Mouse (Mus musculus): ENCODE data around the gene Wdfy3. TPM values are rescaled to one million over a fixed set of nuclear protein-coding genes. Genes with fewer than 3 reads are reported as not detected.

The Wdfy3 gene
- polyA plus RNA-seq, 1 experiment from 2014 or later: 25.9 TPM

GRCm38 (mm10) chr5:102084737-102085705 is 15.3 kb upstream of the Wdfy3 start:
- Histone ChIP-seq H3K4me3 (ENCODE audit: low read depth, low read length) (no peak overlapping the region), H3K27me3 (ENCODE audit: control insufficient read depth, insufficient read depth, low read length) (no peaks in the 10 kb centered on the region), H3K4me2 (no peak overlapping the region), H3K9me3 (ENCODE audit: control insufficient read depth, low read length) (no peaks in the 10 kb centered on the region), H3K9ac (ENCODE audit: low read length) (no peak overlapping the region), H3K36me3 (ENCODE audit: control insufficient read depth, insufficient read depth, low read length) (no peaks in the 10 kb centered on the region), H3K4me1 (ENCODE audit: control insufficient read depth, insufficient read depth, low read length) (no peaks in the 10 kb centered on the region), H3K27ac (ENCODE audit: low read depth, low read length) (no peak overlapping the region)
- no peak for ATAC-seq (ENCODE audit: low FRiP score)
- peak; percentile 39 for DNase-seq (ENCODE audit: low spot score, missing footprints)
- WGBS: 67% methylated on average over 18 of the region's 18 CpGs

DNA sequence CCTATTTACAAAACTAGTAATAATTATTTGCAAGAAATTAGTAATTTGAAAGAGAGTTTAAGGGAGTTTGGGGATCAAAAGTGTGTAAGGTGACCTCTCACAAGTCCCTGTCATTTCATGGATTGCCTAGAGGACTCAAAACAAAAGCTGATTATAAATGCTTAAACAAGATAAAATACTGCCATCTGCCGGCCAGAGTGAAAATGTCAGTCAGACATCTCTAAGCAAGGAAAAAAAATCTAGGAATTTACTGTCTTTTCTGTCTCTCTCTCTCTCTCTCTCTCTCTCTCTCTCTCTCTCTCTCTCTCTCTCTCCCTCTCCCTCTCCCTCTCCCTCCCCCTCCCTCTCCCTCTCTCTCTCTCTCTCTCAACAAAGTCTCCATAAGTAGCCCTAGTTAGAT is 4.4 kb upstream of the Wdfy3 start:
- Histone ChIP-seq H3K4me2 (no peak overlapping the region), H3K4me3 (ENCODE audit: low read depth, low read length) (no peak overlapping the region), H3K27me3 (ENCODE audit: control insufficient read depth, insufficient read depth, low read length) (no peaks in the 10 kb centered on the region), H3K36me3 (ENCODE audit: control insufficient read depth, insufficient read depth, low read length) (no peaks in the 10 kb centered on the region), H3K9me3 (ENCODE audit: control insufficient read depth, low read length) (no peaks in the 10 kb centered on the region), H3K27ac (ENCODE audit: low read depth, low read length) (no peak overlapping the region), H3K9ac (ENCODE audit: low read length) (no peak overlapping the region), H3K4me1 (ENCODE audit: control insufficient read depth, insufficient read depth, low read length) (peaks cover 5% of the 10 kb centered on the region; the same call in 1 of the 2 replicates)
- WGBS: 0% methylated on average over 1 of the region's 1 CpGs
- DNase-seq (ENCODE audit: low spot score, missing footprints): peak; percentile 95
- ATAC-seq (ENCODE audit: low FRiP score): no peak

DNA sequence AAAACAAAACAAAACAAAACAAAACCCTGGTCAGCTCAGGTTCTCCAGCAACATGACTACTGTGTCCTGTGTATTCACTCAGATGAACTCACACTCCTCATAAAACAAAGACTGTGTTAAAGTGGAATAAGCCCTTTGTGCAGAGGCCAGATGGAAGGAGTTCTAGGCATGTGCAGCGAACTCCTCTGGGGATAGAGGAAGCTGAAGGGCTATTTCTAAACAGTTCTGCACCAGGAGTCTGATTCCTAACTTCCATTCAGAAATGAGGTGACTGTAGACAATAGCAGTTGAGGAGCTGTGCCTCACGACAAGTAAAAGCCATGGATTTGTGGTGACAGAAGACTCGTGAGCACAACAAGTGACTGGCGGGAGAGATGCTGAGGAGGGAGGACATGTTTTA is 2.3 kb upstream of the Wdfy3 start:
- WGBS: 23% methylated on average over 4 of the region's 4 CpGs
- Histone ChIP-seq H3K4me2 (peak overlapping the region; percentile 59; the same call in 1 of the 2 replicates), H3K27ac (ENCODE audit: low read depth, low read length) (peak overlapping the region; percentile 72), H3K27me3 (ENCODE audit: control insufficient read depth, insufficient read depth, low read length) (no peaks in the 10 kb centered on the region), H3K9ac (ENCODE audit: low read length) (peak overlapping the region; percentile 63), H3K36me3 (ENCODE audit: control insufficient read depth, insufficient read depth, low read length) (no peaks in the 10 kb centered on the region), H3K4me1 (ENCODE audit: control insufficient read depth, insufficient read depth, low read length) (peaks cover 14% of the 10 kb centered on the region), H3K4me3 (ENCODE audit: low read depth, low read length) (peak overlapping the region; percentile 95), H3K9me3 (ENCODE audit: control insufficient read depth, low read length) (no peaks in the 10 kb centered on the region)
- DNase-seq (ENCODE audit: low spot score, missing footprints) (peak; percentile 91), ATAC-seq (ENCODE audit: low FRiP score) (no peak)

- Histone ChIP-seq H3K9me3 (ENCODE audit: control insufficient read depth, low read length) (no peaks in the 10 kb centered on the region), H3K4me3 (ENCODE audit: low read depth, low read length) (peak overlapping the region; percentile 95), H3K4me1 (ENCODE audit: control insufficient read depth, insufficient read depth, low read length) (peaks cover 14% of the 10 kb centered on the region), H3K4me2 (peak overlapping the region; percentile 59), H3K9ac (ENCODE audit: low read length) (peak overlapping the region; percentile 22; the same call in 1 of the 2 replicates), H3K36me3 (ENCODE audit: control insufficient read depth, insufficient read depth, low read length) (no peaks in the 10 kb centered on the region), H3K27ac (ENCODE audit: low read depth, low read length) (peak overlapping the region; percentile 72; the same call in 1 of the 2 replicates), H3K27me3 (ENCODE audit: control insufficient read depth, insufficient read depth, low read length) (no peaks in the 10 kb centered on the region)
- DNase-seq (ENCODE audit: low spot score, missing footprints) (no peak), ATAC-seq (ENCODE audit: low FRiP score) (no peak)
- 60% methylated on average over 3 of the region's 3 CpGs for WGBS
These were observed 1.5 kb upstream of the Wdfy3 start for GRCm38 (mm10) chr5:102071241-102071640.

DNA sequence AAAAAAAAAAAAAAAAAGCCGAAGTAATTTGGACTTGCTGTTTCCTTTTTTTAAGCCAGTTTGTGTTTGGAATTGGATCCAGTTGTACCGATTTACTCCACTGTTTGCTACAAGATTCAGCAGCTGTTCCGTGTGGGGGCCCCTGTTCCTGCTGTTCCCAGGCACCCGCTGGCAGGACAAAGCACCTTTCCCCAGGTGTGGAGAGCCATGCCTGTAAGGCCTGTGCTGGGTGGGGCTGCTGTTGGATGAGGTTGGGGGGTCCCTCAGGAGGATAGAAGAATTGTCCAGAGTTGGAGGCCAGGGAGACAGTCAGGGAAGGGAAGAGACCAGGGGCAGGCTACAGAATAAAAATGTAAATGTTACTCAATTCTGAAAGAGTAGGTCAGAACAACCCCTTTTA is 1.1 kb upstream of the Wdfy3 start:
- H3K4me1 ChIP-seq (ENCODE audit: control insufficient read depth, insufficient read depth, low read length): peaks cover 14% of the 10 kb centered on the region
- 0 out of 2 replicates have a peak overlapping the region, but pooled peaks have one; percentile 11 for H3K27ac ChIP-seq (ENCODE audit: low read depth, low read length)
- H3K36me3 ChIP-seq (ENCODE audit: control insufficient read depth, insufficient read depth, low read length): no peaks in the 10 kb centered on the region
- H3K4me2 ChIP-seq: peak overlapping the region; percentile 59
- 32% methylated on average over 4 of the region's 4 CpGs for WGBS
- no peaks in the 10 kb centered on the region for H3K27me3 ChIP-seq (ENCODE audit: control insufficient read depth, insufficient read depth, low read length)
- no peak for DNase-seq (ENCODE audit: low spot score, missing footprints)
- ATAC-seq (ENCODE audit: low FRiP score): no peak
- no peaks in the 10 kb centered on the region for H3K9me3 ChIP-seq (ENCODE audit: control insufficient read depth, low read length)
- H3K4me3 ChIP-seq (ENCODE audit: low read depth, low read length): peak overlapping the region; percentile 95
- peak overlapping the region; percentile 22; the same call in 1 of the 2 replicates for H3K9ac ChIP-seq (ENCODE audit: low read length)

- H3K9me3 ChIP-seq (ENCODE audit: control insufficient read depth, low read length): no peaks in the 10 kb centered on the region
- no peaks in the 10 kb centered on the region for H3K27me3 ChIP-seq (ENCODE audit: control insufficient read depth, insufficient read depth, low read length)
- peak overlapping the region; percentile 95 for H3K27ac ChIP-seq (ENCODE audit: low read depth, low read length)
- H3K36me3 ChIP-seq (ENCODE audit: control insufficient read depth, insufficient read depth, low read length): no peaks in the 10 kb centered on the region
- peaks cover 14% of the 10 kb centered on the region for H3K4me1 ChIP-seq (ENCODE audit: control insufficient read depth, insufficient read depth, low read length)
- no peak for DNase-seq (ENCODE audit: low spot score, missing footprints)
- H3K4me2 ChIP-seq: peak overlapping the region; percentile 59
- H3K4me3 ChIP-seq (ENCODE audit: low read depth, low read length): peak overlapping the region; percentile 95
- ATAC-seq (ENCODE audit: low FRiP score): no peak; the same call in 1 of the 2 replicates
- 9% methylated on average over 6 of the region's 6 CpGs for WGBS
- H3K9ac ChIP-seq (ENCODE audit: low read length): peak overlapping the region; percentile 99
These were observed 670 bp upstream of the Wdfy3 start for GRCm38 (mm10) chr5:102070414-102070768.

GRCm38 (mm10) chr5:102069051-102069766 is 512 bp downstream of the Wdfy3 start:
- under 1% methylated on average over 68 of the region's 92 CpGs for WGBS
- Histone ChIP-seq H3K4me1 (ENCODE audit: control insufficient read depth, insufficient read depth, low read length) (peaks cover 14% of the 10 kb centered on the region), H3K36me3 (ENCODE audit: control insufficient read depth, insufficient read depth, low read length) (no peaks in the 10 kb centered on the region), H3K4me3 (ENCODE audit: low read depth, low read length) (peak overlapping the region; percentile 95), H3K27me3 (ENCODE audit: control insufficient read depth, insufficient read depth, low read length) (no peaks in the 10 kb centered on the region), H3K27ac (ENCODE audit: low read depth, low read length) (peak overlapping the region; percentile 95), H3K4me2 (peak overlapping the region; percentile 59), H3K9ac (ENCODE audit: low read length) (peak overlapping the region; percentile 99), H3K9me3 (ENCODE audit: control insufficient read depth, low read length) (no peaks in the 10 kb centered on the region)
- DNase-seq (ENCODE audit: low spot score, missing footprints) (peak; percentile 96), ATAC-seq (ENCODE audit: low FRiP score) (peak; percentile 83)

- H3K4me1 ChIP-seq (ENCODE audit: control insufficient read depth, insufficient read depth, low read length): peaks cover 27% of the 10 kb centered on the region
- ATAC-seq (ENCODE audit: low FRiP score) (no peak), DNase-seq (ENCODE audit: low spot score, missing footprints) (no peak)
- no peak overlapping the region for H3K9ac ChIP-seq (ENCODE audit: low read length)
- WGBS: 97% methylated on average over 6 of the region's 6 CpGs
- H3K4me2 ChIP-seq: no peak overlapping the region
- H3K36me3 ChIP-seq (ENCODE audit: control insufficient read depth, insufficient read depth, low read length): no peaks in the 10 kb centered on the region
- no peaks in the 10 kb centered on the region for H3K27me3 ChIP-seq (ENCODE audit: control insufficient read depth, insufficient read depth, low read length)
- H3K4me3 ChIP-seq (ENCODE audit: low read depth, low read length): no peak overlapping the region
- H3K9me3 ChIP-seq (ENCODE audit: control insufficient read depth, low read length): no peaks in the 10 kb centered on the region
- no peak overlapping the region for H3K27ac ChIP-seq (ENCODE audit: low read depth, low read length)
These were observed 3.3 kb downstream of the Wdfy3 start for GRCm38 (mm10) chr5:102066458-102066857.

Data from midbrain, embryonic 11.5 days (tissue).